Mouse (Mus musculus) right cerebral cortex, postnatal 10 days (tissue): Measurements from ENCODE around the gene Klf3.

Experiments
- DNase-seq, 2 experiments: peaks; one replicate each; pipeline ENCODE4 v3.0.0; 2021; ENCODE audit warnings: low spot score in 2 of 2

Klf3 gene

DNA sequence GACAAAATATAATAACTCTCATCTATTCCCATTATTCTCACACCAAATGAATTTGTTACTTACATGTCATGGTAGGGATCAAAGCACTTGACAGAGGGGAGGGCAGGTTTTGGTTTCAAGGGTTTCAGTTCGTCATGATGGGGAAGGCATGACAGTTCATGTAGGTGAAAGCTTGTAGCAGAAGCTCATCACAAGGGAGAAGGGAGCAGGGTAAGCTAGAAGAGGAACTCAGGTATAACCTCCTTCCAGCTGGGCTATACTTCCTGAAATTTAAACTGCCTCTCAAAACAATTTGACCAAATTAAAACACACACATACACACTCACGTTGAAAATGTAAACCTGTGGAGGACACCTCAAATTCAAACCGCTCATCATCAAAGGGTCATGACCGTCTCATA is 32.1 kb downstream of the Klf3 start:
- DNase-seq: no peak

- no peak for DNase-seq
Observed at GRCm38 (mm10) chr5:64839016-64839599, 35.9 kb downstream of the Klf3 start.

GRCm38 (mm10) chr5:64840087-64840486 is 36.9 kb downstream of the Klf3 start:
- no peak for DNase-seq

- no peak for DNase-seq
Observed at GRCm38 (mm10) chr5:64844622-64845021, 41.4 kb downstream of the Klf3 start.

DNA sequence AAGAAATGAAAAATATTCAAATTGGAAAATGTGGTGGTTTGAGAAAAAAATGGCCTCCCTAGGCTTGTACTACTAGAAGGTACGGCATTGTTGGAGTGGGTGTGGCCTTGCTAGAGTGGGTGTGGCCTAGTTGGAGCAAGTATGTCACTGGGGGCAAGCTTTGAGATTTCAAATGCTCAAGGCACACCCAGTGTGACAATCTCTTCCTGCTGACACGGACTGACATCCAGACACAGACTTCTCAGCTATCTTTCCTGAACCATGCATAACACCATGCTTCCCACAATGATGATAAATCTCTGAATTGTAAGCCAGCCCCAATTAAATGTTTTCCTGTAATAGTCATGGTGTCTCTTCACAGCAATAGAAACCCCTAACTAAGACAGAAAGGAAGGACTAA is 44.1 kb downstream of the Klf3 start:
- no peak for DNase-seq

GRCm38 (mm10) chr5:64849892-64850291 is 46.7 kb downstream of the Klf3 start:
- no peak for DNase-seq

DNA sequence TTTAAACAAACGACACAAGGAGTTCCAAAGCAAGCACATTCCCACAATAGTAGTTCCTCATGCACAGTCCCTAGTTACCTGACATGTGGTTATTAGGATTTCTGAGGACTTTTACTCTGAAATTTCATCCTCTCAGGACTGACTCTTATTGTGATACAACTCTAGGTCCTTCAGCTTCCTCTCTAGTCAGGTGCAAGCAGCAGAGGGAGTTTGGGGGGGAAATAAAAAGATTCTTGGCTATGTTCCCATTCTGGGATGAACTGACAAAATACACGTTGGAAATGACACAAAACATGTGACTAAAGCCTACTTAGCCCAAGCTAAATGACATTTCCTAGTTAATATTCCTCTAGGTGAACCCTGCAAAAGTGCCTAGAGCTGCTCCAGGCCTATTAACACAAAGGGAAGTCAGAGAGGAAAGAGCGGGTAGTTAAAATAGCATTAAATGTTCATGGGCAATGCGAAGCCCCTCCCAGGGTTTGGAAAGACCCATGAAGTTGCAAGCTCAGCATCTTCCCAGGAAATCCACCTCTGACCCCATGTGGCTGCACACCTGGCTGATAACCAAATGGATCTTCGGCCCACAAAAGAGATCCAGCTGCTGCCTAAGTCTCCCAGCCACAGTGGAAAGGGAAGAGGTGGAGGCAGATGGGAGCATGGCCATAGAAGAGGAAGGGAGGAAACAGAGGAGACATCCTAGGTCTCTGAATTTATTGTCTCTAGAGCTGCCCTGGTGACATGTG is 49.6 kb downstream of the Klf3 start:
- DNase-seq: no peak

- DNase-seq: no peak
Observed at GRCm38 (mm10) chr5:64853421-64853820, 50.2 kb downstream of the Klf3 start.

GRCm38 (mm10) chr5:64855199-64855598 is 52.0 kb downstream of the Klf3 start:
- no peak for DNase-seq

DNA sequence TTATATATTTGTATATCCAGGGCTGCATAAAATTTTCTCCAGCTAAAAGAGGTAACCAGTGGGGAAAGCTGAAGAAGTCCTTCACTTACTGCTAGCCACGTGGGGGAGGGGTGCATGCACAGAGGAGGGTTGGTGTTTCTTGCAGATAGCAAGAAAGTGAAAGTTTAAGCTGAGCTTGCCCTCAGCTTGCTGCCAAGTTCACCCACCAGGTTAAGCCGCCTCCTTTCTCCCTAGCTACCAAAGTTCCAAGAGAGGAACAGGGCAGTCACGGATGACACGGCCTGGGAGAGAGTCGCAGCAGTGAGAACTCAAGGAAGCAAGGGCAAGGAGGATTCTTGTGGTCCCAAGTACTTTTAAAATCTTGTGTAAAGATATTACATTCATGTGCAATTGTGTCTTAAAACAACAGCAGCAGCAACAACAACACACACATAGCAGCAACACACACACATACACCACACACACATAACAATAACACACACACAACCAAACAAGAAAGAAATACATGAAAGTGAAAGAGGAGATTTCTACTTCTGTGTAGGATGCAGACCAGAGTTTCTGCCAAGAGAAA is 57.8 kb downstream of the Klf3 start:
- DNase-seq: no peak

DNA sequence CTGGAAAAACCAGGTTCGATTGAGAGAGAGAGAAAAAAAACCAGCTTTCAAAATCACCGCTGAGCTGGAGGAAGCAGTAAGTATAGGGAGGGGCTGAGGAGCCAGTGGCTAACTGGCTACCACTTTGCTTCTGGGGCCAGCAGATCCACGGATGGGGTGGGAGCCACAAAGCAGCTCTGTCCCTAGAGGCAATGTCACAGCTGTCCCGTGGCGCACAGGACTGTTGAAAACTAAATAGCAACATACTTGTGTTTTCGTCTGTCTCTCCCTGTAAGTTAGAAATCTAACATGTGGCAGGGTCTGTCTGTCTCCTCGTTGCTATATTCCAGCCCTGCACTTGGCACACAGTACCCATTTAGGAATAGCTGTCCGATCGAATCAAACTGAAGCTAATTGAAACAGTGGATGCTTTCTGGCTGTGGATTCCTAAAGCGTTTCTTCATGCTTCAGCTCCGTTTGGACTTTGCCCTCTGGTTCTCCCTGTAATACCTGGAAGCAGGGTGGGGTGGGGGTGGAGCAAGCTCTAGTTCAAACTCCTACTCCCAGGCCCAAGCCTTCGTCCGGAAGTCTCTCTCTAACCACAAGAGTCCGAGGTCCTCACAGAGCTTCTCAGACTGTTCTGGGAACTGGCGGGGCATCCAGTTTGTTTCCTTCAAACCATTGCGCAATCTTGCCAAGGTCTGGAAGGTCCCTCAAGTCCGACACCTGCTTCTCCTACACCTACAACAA is 58.4 kb downstream of the Klf3 start:
- peak; percentile 33 to 48 for DNase-seq

- DNase-seq: peak; percentile 77 to 88
Observed at GRCm38 (mm10) chr5:64862269-64862668, 59.1 kb downstream of the Klf3 start.

DNA sequence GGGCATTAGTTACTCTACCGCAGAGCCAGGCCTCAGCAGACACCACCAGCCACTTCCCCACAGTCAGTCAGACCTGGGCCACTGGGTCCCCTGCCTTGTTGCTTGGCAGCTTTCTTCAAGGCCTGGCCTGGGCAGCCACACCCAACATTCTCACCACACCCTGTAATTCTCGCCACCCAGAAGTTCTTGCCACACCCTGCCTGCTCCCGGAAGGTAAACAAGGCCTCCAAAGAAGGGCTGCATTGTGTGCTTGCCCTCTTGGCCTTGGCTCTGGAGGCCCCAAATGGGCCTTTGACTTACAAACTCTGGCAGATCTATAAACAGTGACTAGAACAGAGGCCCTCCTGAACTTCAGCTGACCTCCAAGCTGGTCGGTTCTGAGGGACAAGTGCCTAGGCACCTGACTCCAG is 61.5 kb downstream of the Klf3 start:
- no peak for DNase-seq

DNA sequence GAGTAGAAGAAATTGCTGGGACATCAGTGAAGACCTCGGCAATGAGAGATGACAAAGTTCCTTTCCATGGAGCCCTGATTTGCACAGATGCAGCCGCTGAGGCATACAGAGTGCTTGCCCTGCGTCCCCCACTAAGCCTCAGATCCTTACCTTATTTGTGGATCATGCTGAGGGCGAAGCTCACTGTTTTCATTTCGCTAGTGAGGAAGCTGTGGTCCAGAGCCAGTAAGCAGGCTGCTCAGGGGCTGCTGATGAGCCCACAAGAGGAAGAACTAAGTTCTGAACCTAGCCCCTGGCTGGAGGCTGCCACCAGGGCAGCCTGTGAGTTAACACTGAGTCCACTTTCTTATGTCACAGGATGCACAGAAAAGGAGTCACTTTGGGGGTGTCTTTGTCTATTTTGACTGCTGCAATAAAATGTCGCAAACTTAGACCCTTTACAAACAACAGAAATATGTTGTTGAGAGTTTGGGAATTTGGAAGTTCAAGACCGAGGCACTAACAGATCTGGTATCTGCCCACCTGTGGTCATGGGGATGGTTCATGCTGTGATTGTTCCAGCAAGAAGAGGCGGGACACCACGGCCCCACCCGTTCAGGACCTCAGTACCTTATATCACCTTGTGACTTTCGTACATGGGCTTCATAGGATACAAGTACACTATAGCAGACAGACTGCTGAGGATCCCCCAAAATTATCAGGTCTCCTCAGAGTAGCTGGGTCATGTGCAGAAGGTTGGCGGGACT is 62.2 kb downstream of the Klf3 start:
- no peak for DNase-seq

DNA sequence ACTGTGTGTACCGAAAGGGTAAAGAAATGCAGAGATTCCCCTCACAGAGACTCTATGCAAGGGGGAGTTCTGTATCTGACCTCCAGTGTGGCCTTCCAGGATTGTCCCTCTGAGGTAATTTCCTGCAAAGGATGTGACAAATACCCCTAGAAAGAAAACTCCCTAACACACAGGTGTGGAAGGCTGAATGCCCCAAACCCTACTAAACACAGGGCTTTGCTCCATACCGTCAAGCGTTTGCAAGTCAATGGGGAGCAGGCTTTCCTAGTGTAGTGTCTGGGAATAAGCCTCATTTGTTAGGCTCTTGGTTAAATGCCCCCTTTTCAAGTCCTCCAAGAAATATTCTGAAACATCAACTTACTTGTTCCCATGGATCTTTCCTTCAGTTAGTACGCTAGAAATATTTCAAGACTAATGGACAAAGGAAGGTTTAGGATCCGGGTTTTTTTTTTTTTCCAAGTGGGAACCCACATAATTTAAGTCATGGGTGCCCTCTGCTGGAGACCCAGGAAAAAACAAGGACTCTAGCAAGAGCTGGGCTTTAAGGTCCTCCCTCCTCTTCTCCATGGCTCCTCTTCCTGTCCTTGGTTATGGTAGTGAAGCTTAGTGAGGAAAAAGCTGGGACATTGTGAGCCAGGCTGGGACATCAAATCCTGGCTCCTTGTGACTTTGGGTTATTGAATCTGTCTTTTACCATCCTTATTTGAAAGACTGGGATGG is 63.3 kb downstream of the Klf3 start:
- DNase-seq: peak; percentile 82 to 91

- DNase-seq: no peak
Observed at GRCm38 (mm10) chr5:64867124-64867523, 63.9 kb downstream of the Klf3 start.

GRCm38 (mm10) chr5:64867551-64867950 is 64.4 kb downstream of the Klf3 start:
- DNase-seq: no peak

DNA sequence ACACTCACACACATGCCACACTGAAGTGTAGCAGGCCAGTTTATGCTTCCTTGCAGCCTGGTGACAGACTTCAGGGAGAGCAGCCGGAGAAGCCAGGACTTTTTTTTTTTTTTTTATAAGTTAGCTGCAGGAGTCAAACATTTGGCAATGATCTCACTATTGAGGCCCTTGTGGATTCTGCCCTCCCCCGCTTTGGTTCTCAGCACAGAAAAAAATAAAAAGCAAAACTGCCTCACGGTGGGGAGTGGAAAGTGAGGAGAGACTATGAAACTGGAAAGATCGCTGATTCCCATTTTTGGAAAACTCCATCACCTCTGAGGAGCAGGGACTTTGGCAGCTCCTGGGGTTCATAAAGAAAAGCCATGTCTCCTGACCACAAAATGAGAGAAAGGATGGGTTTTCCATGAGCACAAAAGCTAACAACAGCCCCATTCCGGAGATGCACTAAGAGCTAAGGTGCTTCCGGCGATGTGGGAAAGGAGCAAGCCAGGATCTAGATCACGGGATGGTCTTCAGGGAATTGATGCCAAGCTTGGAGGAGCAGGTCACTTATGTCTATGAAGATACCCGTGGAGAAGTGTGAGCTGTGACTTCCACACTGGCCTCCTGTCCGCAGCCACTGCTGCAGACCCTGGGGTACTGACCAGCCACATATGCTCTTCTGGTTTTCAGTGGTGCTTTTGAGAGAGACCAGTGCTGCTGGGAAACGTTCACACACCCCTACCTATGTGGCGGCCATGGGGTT is 73.1 kb downstream of the Klf3 start:
- DNase-seq: no peak

DNA sequence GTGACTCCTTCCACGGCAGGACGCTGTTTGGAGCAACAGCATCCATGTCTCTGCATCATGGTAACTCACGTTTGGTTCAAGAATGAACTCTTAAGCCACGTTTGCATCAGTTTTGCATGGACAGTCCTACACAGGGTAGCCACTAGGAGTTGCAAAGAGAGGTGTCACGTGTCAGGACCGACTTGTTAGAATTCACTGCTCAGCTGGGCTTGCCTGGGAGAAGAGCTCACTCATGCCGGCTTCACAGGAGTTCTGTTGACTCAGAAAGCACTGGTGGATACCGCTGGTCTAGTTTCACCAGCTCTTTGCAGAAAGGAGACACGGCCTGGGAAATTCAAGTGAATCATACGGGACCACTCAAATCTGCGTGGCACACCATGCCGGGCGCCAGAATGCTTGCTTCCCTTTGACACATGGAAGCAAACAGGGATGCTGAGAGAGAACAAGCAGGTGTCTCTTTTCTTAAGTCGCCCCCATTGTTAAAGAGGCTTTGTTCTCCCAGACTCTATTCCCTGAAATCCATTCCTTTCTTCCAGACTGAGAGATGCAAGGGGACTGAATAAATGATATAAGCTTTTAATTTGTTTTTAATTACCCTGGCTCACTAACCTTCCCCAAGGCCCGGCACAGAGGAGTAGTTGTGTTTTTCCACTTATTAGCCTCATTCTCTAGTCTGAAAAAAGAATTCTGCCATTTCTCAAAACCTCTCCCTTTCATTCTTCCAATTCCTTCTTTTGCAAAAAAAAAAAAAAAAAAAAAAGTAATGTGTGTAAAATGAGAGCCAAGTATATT is 74.2 kb downstream of the Klf3 start:
- no peak for DNase-seq

GRCm38 (mm10) chr5:64878027-64878425 is 74.8 kb downstream of the Klf3 start:
- peak; percentile 67 to 73 for DNase-seq
